ENCODE assay signal across 8 mouse cellular contexts in genomic region chr10:59943421-59943989, GRCm38 (mm10). TPM values are rescaled to one million over a fixed set of nuclear protein-coding genes. Genes with fewer than 3 reads are reported as not detected.
DNase-seq lines count a peak whose midpoint lies in the region; ATAC-seq and TF ChIP-seq lines count a peak whose summit lies in the region.

No protein-coding gene starts in this region.

- H3K9ac ChIP-seq in embryonic facial prominence, embryonic 12.5 days, result 0 out of 2 replicates have a peak overlapping the region, but pooled peaks have one; percentile 42
- H3K9ac ChIP-seq in liver, adult 2 months (ENCODE audit: low read depth, low read length), result peak overlapping the region; percentile 14; the same call in 1 of the 2 replicates

- no peak for TF ChIP-seq CTCF in thymus, adult 2 months (IDR thresholded peaks at IDR 0.05; ENCODE audit: borderline replicate concordance, control insufficient read depth, extremely low read depth, insufficient read depth, low read length, poor library complexity)
- TF ChIP-seq CTCF in liver, adult 2 months (IDR thresholded peaks at IDR 0.05; ENCODE audit: low read depth, low read length), result no peak

- ATAC-seq in embryonic facial prominence, embryonic 12.5 days (ENCODE audit: insufficient number of reproducible peaks, insufficient read depth, low FRiP score, low TSS enrichment), result peak; percentile 67
- peak; percentile 59 for ATAC-seq in monocyte, adult 5-6 weeks (replicated peaks; ENCODE audit: insufficient number of reproducible peaks, low FRiP score, low TSS enrichment, poor library complexity, severe bottlenecking)

- H3K79me2 ChIP-seq in liver, adult 2 months (ENCODE audit: control insufficient read depth, insufficient read depth, low read length), result no peaks in the 10 kb centered on the region

- H3K9me3 ChIP-seq in embryonic facial prominence, embryonic 12.5 days, result no peaks in the 10 kb centered on the region
- H3K9me3 ChIP-seq in heart, embryonic 10.5 days, result no peaks in the 10 kb centered on the region

- 0 out of 2 replicates have a peak, but pooled peaks have one; percentile 12 for TF ChIP-seq POLR2A in thymus, adult 2 months (IDR thresholded peaks at IDR 0.05; ENCODE audit: control insufficient read depth, extremely low read depth, insufficient read depth, low read length, poor library complexity)
- no peak for TF ChIP-seq POLR2A in liver, adult 2 months (IDR thresholded peaks at IDR 0.05; ENCODE audit: extremely low read depth, insufficient read depth, low read length)

- no peak overlapping the region for H3K27ac ChIP-seq in thymus, adult 2 months (ENCODE audit: control insufficient read depth, insufficient read depth, low read length)
- peak overlapping the region; percentile 77 for H3K27ac ChIP-seq in embryonic facial prominence, embryonic 12.5 days
- peak overlapping the region; percentile 81 for H3K27ac ChIP-seq in heart, embryonic 10.5 days
- H3K27ac ChIP-seq in liver, adult 2 months (replicated peaks; ENCODE audit: insufficient read depth, low read depth, low read length), result no peak overlapping the region

- H3K27me3 ChIP-seq in thymus, adult 2 months (ENCODE audit: control insufficient read depth, insufficient read depth, low read length), result no peaks in the 10 kb centered on the region
- no peaks in the 10 kb centered on the region for H3K27me3 ChIP-seq in embryonic facial prominence, embryonic 12.5 days
- 0 out of 2 replicates have a peak, but pooled peaks cover 3% of the 10 kb centered on the region for H3K27me3 ChIP-seq in heart, embryonic 10.5 days (ENCODE audit: insufficient read depth, poor library complexity, severe bottlenecking)
- no peaks in the 10 kb centered on the region for H3K27me3 ChIP-seq in liver, adult 2 months (ENCODE audit: control insufficient read depth, insufficient read depth, low read length)

- H3K4me2 ChIP-seq in embryonic facial prominence, embryonic 12.5 days (replicated peaks), result peak overlapping the region; percentile 50

- no peak for DNase-seq in thymus, adult 2 months
- DNase-seq in thymus, postnatal 4 days, result no peak
- DNase-seq in heart, embryonic 10.5 days (ENCODE audit: low spot score), result peak; percentile 88
- peak; percentile 73 for DNase-seq in kidney, adult 9 months
- peak; percentile 83 for DNase-seq in liver, adult 2 months (ENCODE audit: extremely low read depth, low read depth, low spot score)
- DNase-seq in testis, postnatal 14 days (ENCODE audit: low spot score), result peak; percentile 53

- H3K36me3 ChIP-seq in thymus, adult 2 months (ENCODE audit: control insufficient read depth, insufficient read depth, low read length), result no peaks in the 10 kb centered on the region
- H3K36me3 ChIP-seq in embryonic facial prominence, embryonic 12.5 days, result no peaks in the 10 kb centered on the region
- H3K36me3 ChIP-seq in heart, embryonic 10.5 days, result no peaks in the 10 kb centered on the region
- no peaks in the 10 kb centered on the region for H3K36me3 ChIP-seq in liver, adult 2 months (ENCODE audit: control insufficient read depth, insufficient read depth, low read length)

- WGBS in thymus, adult 2 months, result 70% methylated on average over 13 of the region's 13 CpGs
- WGBS in embryonic facial prominence, embryonic 12.5 days, result 41% methylated on average over 13 of the region's 13 CpGs
- WGBS in heart, embryonic 10.5 days, result 41% methylated on average over 13 of the region's 13 CpGs
- 12% methylated on average over 13 of the region's 13 CpGs for WGBS in liver, adult 2 months

- H3K4me1 ChIP-seq in thymus, adult 2 months (replicated peaks; ENCODE audit: control insufficient read depth, insufficient read depth, low read length), result peaks cover 27% of the 10 kb centered on the region
- H3K4me1 ChIP-seq in embryonic facial prominence, embryonic 12.5 days, result peaks cover 19% of the 10 kb centered on the region
- H3K4me1 ChIP-seq in heart, embryonic 10.5 days, result peaks cover 28% of the 10 kb centered on the region
- peaks cover 9% of the 10 kb centered on the region for H3K4me1 ChIP-seq in liver, adult 2 months (ENCODE audit: control insufficient read depth, insufficient read depth, low read length)

- no peak overlapping the region for H3K4me3 ChIP-seq in thymus, adult 2 months (ENCODE audit: control insufficient read depth, insufficient read depth, low read length)
- peak overlapping the region; percentile 19; the same call in 1 of the 2 replicates for H3K4me3 ChIP-seq in embryonic facial prominence, embryonic 12.5 days
- peak overlapping the region; percentile 46 for H3K4me3 ChIP-seq in heart, embryonic 10.5 days
- H3K4me3 ChIP-seq in liver, adult 2 months (ENCODE audit: insufficient read depth, low read depth, low read length), result no peak overlapping the region; the same call in 1 of the 2 replicates

RNA-seq across cellular contexts. Expression of gene Ddit4, which starts 8.1 kb away (rescaled TPM):
- 157 and 190 TPM in 2 replicates for polyA plus RNA-seq in thymus, adult 2 months (2012; rRNA removed)
- polyA plus RNA-seq in embryonic facial prominence, embryonic 12.5 days (2016; fragmentation: Nextera tagmentation; extraction: Ambion mirVana), result 81.2 and 92.3 TPM in 2 replicates
- polyA plus RNA-seq in heart, embryonic 10.5 days (2016; fragmentation: Nextera tagmentation; extraction: Ambion mirVana), result 17.6 and 32.8 TPM in 2 replicates
- total RNA-seq in liver, adult 2 months (2014; rRNA removed), result 5.2 and 8.8 TPM in 2 replicates
- polyA plus RNA-seq in liver, adult 2 months (2012; rRNA removed), result 13.6 and 16.4 TPM in 2 replicates
- total RNA-seq in monocyte, adult 5-6 weeks (2017), result 29.5 to 34.2 TPM (median 34.2 TPM) in 3 replicates

RNA-seq across cellular contexts. Expression of gene Ascc1, which starts 59.1 kb away (rescaled TPM):
- 24.2 and 26.2 TPM in 2 replicates for polyA plus RNA-seq in thymus, adult 2 months (2012; rRNA removed)
- polyA plus RNA-seq in embryonic facial prominence, embryonic 12.5 days (2016; fragmentation: Nextera tagmentation; extraction: Ambion mirVana), result 41.8 and 41.9 TPM in 2 replicates
- 33.0 and 36.2 TPM in 2 replicates for polyA plus RNA-seq in heart, embryonic 10.5 days (2016; fragmentation: Nextera tagmentation; extraction: Ambion mirVana)
- total RNA-seq in liver, adult 2 months (2014; rRNA removed), result 8.5 and 10.8 TPM in 2 replicates
- 12.9 and 15.6 TPM in 2 replicates for polyA plus RNA-seq in liver, adult 2 months (2012; rRNA removed)
- total RNA-seq in monocyte, adult 5-6 weeks (2017), result 13.0 to 19.4 TPM (median 18.4 TPM) in 3 replicates

RNA-seq across cellular contexts. Expression of gene Anapc16, which starts 59.4 kb away (rescaled TPM):
- 108 and 136 TPM in 2 replicates for polyA plus RNA-seq in thymus, adult 2 months (2012; rRNA removed)
- polyA plus RNA-seq in embryonic facial prominence, embryonic 12.5 days (2016; fragmentation: Nextera tagmentation; extraction: Ambion mirVana), result 125 TPM in 2 replicates
- polyA plus RNA-seq in heart, embryonic 10.5 days (2016; fragmentation: Nextera tagmentation; extraction: Ambion mirVana), result 93.3 and 94.6 TPM in 2 replicates
- total RNA-seq in liver, adult 2 months (2014; rRNA removed), result 22.8 and 28.1 TPM in 2 replicates
- 48.9 and 50.4 TPM in 2 replicates for polyA plus RNA-seq in liver, adult 2 months (2012; rRNA removed)
- total RNA-seq in monocyte, adult 5-6 weeks (2017), result 69.0 to 89.0 TPM (median 82.7 TPM) in 3 replicates

Comparison
In these comparisons a context has a peak if more than half of its experiments do, and no peak if none do; other contexts are left out.
1. DNase-seq: peak in heart, embryonic 10.5 days (single experiment), kidney, adult 9 months (single experiment), liver, adult 2 months (single experiment) and testis, postnatal 14 days (single experiment); none in thymus, adult 2 months (single experiment) and thymus, postnatal 4 days (single experiment).
2. H3K27ac ChIP-seq: peak in embryonic facial prominence, embryonic 12.5 days (single experiment) and heart, embryonic 10.5 days (single experiment); none in thymus, adult 2 months (single experiment) and liver, adult 2 months (single experiment).
3. H3K4me3 ChIP-seq: peak in embryonic facial prominence, embryonic 12.5 days (single experiment) and heart, embryonic 10.5 days (single experiment); none in thymus, adult 2 months (single experiment) and liver, adult 2 months (single experiment).